Mouse (Mus musculus) splenic B cell, adult 2 months (primary cell): ENCODE measurements at regions not wholly inside any gene's neighbourhood (a gene's known extent, or its start where the extent isn't known, plus 50 kb on each side); places are given as distances from the start of the nearest gene placed in this dataset.

ENCODE experiments used
- DNase-seq: peaks from one replicate; pipeline ENCODE4 v3.0.0-alpha.2; 2011; ENCODE audit warnings: low read depth, low spot score
- H3K27me3 ChIP-seq: 2 replicates; pipeline ENCODE4 v1.6.1; 2012; ENCODE audit warnings: mild to moderate bottlenecking, low read length, moderate library complexity, mixed read lengths; ENCODE audit not compliant: control insufficient read depth, poor library complexity, insufficient read depth, severe bottlenecking
- H3K36me3 ChIP-seq: 2 replicates; pipeline ENCODE4 v1.6.1; 2012; ENCODE audit warnings: mild to moderate bottlenecking, low read length, moderate library complexity, mixed read lengths; ENCODE audit not compliant: control insufficient read depth, poor library complexity, insufficient read depth, severe bottlenecking

DNA sequence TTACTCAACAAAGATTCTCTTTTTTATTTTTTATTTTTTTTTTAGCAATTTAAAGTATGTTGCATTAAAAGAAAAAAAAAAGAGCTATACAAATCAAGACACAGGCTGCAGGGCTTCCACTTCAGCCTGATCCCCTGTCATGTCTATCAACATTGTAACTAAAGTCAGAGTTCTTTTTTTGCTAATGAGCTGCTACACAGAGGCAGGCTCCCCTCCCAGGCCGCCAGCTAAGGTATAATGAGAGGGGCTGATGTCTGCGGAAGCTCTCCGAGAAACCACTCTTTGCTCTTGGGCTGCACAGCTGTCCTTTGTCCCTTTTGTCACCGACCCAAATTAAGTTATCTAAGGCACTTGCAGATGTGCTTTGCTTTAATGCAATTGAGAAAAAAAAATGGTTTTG lies 172.8 kb downstream of the Barhl2 start:
- Histone ChIP-seq H3K27me3 (no peaks in the 10 kb centered on the region), H3K36me3 (no peaks in the 10 kb centered on the region)
- DNase-seq, result no peak

DNA sequence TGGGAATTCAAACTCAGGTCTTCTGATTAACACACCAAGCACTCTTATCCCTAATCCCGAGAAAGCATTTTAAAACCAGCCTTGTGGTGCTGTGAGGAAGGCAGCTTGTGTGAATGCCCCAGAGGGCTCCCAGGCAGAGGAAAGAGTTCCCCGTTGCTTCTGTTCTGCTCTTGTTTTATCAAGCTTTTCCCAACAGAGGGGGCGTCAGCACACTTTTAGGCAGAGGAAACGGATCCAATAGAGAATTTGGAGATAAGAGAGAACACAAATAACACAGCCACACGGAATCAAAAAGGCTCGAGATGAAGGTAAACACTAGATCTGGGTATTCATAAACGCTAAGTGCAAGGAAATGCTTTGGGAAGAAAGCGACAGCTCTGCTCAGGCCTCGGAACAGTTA lies 173.2 kb downstream of the Barhl2 start:
- no peak for DNase-seq
- Histone ChIP-seq H3K27me3 (no peaks in the 10 kb centered on the region), H3K36me3 (no peaks in the 10 kb centered on the region)

GRCm38 (mm10) chr5:106282646-106283045 lies 175.3 kb downstream of the Barhl2 start:
- H3K27me3 ChIP-seq, result no peaks in the 10 kb centered on the region
- no peaks in the 10 kb centered on the region for H3K36me3 ChIP-seq
- DNase-seq, result no peak

GRCm38 (mm10) chr5:106277786-106278185 lies 180.2 kb downstream of the Barhl2 start:
- DNase-seq, result no peak
- no peaks in the 10 kb centered on the region for H3K36me3 ChIP-seq

GRCm38 (mm10) chr5:106277231-106277630 lies 180.7 kb downstream of the Barhl2 start:
- H3K36me3 ChIP-seq, result no peaks in the 10 kb centered on the region
- H3K27me3 ChIP-seq, result no peaks in the 10 kb centered on the region
- DNase-seq, result no peak

More at GRCm38 (mm10) chr5:106277786-106278185, 180.2 kb downstream of the Barhl2 start:
- no peaks in the 10 kb centered on the region for H3K27me3 ChIP-seq

DNA sequence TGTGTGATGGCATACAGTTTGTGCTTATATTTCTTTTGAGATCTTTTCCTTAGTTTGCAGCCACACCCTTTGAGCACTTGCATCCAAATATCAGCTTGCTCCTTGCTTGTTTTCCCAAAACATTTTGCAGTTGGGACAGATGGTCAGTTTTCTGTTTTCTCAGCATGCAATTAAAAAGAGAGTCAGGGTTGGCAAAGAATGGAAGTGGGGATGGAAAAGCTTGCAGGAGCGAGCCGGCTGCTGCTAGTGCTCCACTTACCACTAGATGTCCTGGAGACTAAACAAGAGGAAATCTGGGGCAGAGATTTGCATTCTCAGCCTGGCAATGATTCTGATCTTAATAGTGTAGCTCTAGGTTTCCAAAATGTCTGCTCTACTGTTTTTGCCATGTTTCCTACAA lies 181.8 kb downstream of the Barhl2 start:
- no peak for DNase-seq

DNA sequence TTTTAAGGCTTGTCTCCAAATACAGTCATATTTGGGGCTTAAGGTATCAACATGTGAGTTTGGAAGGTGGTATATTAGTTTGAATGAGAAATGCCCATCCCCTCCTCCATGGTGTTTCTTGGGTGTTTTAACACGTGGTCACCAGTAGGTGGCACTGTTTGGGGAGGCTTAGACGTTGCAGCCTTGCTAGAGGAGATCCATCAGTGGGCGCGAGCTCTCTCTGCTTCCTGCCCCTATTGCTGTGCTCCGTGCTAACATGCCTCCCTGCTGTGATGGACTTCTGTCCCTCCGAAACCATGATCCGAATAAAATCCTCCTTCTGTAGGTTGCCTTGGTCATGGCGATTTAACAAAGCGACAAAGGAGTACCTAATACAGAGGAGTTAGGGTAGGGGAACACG lies 183.3 kb downstream of the Barhl2 start:
- Histone ChIP-seq H3K27me3 (no peaks in the 10 kb centered on the region), H3K36me3 (no peaks in the 10 kb centered on the region)
- DNase-seq, result no peak

More for the DNA sequence above, 181.8 kb downstream of the Barhl2 start:
- H3K36me3 ChIP-seq, result no peaks in the 10 kb centered on the region
- H3K27me3 ChIP-seq, result no peaks in the 10 kb centered on the region

- Histone ChIP-seq H3K36me3 (no peaks in the 10 kb centered on the region), H3K27me3 (no peaks in the 10 kb centered on the region)
- DNase-seq, result no peak
These were observed 193.4 kb downstream of the Barhl2 start for GRCm38 (mm10) chr5:106264536-106264935.

DNA sequence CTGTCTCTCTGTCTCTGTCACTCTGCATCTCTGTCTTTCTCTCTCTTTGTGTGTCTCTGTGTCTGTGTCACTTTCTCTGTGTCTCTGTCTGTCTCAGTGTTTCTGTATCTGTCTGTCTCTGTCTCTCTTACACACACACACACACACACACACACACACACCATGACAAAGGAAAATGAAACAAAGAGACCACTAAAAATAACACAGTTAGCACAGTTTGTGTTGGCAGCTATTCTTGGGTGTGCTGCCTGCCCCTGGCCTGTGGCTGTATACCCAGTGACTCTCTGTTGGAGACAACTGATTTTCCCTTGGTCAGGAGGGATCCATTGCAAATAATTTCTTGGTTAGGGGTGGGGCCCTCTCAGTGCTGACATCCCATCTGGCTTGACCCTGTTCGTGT lies 200.8 kb downstream of the Barhl2 start:
- Histone ChIP-seq H3K27me3 (no peaks in the 10 kb centered on the region), H3K36me3 (no peaks in the 10 kb centered on the region)
- no peak for DNase-seq

DNA sequence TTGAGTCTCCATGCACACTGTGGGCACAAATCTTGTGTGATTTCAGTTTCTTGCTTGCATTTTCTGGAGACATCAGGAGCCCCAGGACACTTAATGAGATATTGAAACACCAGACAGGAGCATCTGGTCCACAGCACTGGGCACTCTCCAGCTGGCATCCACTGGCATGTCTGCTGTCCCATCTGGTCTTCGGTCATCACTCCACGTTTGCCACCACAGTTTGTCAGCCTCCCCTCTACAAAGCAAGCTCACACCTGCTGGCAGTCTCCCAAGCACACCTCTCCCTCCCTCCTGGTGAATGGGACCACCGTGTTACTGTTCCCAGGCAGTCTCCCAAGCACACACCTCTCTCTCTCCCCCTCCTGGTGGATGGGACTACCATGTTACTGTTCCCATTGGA lies 228.8 kb downstream of the Barhl2 start:
- DNase-seq, result no peak
- Histone ChIP-seq H3K36me3 (no peaks in the 10 kb centered on the region), H3K27me3 (no peaks in the 10 kb centered on the region)

GRCm38 (mm10) chr5:106224141-106224540 lies 233.8 kb downstream of the Barhl2 start:
- Histone ChIP-seq H3K36me3 (no peaks in the 10 kb centered on the region), H3K27me3 (no peaks in the 10 kb centered on the region)
- DNase-seq, result no peak

GRCm38 (mm10) chr5:106209543-106209942 lies 248.4 kb downstream of the Barhl2 start:
- Histone ChIP-seq H3K27me3 (no peaks in the 10 kb centered on the region), H3K36me3 (no peaks in the 10 kb centered on the region)
- no peak for DNase-seq

DNA sequence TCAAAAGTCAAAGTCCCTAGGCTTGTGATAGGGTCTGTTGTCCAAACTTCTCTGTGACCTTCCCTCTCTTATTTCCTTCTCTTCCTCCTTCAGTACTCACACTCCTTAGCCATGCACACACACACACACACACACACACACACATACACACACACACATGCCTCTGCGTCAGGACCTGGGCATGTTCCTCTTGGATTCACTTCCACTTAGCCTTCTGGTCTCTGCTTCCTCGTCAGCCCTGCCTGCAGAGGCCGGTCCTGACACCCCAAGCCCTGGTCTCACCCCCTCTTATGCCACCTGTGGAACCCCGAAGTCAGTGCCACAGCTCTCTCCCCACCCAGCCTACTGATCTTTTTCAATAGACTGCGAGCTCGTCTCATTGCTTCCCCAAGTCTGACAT lies 250.3 kb downstream of the Barhl2 start:
- DNase-seq, result no peak
- H3K27me3 ChIP-seq, result no peaks in the 10 kb centered on the region
- H3K36me3 ChIP-seq, result no peaks in the 10 kb centered on the region

DNA sequence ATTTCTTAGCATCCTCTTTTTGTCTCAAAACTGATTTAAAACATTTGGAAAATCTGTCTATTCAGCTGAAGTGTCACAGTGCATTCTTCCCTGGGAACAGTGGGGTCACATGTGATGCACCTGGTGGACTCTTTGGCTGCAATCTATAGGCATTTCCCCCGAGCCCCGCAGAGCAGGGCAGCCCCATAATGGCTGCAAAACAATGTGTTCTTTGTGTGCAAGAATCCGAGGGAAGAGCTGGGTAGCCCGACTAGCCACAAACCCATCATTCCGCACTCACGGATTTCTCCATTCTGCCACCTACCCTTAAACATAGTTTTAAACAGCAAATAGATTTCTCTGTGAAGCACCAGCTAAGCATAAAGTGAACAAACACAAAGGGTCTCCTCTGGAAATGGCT lies 252.2 kb downstream of the Barhl2 start:
- Histone ChIP-seq H3K36me3 (no peaks in the 10 kb centered on the region), H3K27me3 (no peaks in the 10 kb centered on the region)
- no peak for DNase-seq

DNA sequence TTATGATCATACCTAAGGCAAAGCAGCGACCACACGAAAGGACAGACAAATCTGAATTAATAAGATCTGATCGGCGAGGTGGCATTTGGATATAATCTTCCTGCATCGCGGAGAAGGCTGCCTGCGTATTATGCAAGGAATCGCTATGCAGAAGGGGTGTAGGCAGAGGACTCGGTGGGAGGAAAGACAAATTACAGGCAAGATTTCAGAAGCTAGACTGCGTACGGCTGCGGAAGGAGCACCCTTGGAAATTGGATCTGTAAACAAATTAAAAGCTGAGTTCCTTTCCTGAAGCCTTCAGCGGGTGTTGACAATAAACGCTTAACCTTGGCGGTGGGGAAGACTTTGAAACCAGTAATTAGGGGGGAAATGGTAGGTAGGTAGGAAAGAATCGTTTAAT lies 257.3 kb downstream of the Barhl2 start:
- no peak for DNase-seq
- no peaks in the 10 kb centered on the region for H3K27me3 ChIP-seq
- H3K36me3 ChIP-seq, result no peaks in the 10 kb centered on the region

DNA sequence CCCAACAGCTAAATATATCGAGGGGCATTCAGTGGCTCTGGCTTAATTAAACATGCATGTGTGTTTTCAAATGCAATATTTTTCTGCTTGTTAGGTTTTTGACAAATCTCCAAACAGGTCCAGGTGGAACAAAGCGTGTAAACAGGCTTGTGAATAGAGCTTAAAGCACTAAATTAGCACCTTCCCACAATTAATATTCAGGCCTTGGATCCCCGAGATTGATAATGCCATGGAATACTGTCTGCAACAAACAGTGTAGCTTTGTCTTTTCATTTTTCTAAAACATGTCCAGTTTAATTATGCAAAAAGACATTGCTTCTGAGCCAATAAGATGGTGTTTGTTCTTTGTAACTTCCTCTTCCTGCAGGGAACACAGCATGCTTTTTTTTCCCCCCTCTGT lies 258.9 kb downstream of the Barhl2 start:
- H3K27me3 ChIP-seq, result no peaks in the 10 kb centered on the region
- DNase-seq, result no peak
- H3K36me3 ChIP-seq, result no peaks in the 10 kb centered on the region
